Mouse (Mus musculus) embryo, embryonic 10.5 days (tissue): Measurements from ENCODE around the gene Sdcbp2.

Source experiments
- DNase-seq: peaks from one replicate; pipeline ENCODE4 v3.0.0-alpha.2; 2015; ENCODE audit warnings: low spot score

The Sdcbp2 gene

DNA sequence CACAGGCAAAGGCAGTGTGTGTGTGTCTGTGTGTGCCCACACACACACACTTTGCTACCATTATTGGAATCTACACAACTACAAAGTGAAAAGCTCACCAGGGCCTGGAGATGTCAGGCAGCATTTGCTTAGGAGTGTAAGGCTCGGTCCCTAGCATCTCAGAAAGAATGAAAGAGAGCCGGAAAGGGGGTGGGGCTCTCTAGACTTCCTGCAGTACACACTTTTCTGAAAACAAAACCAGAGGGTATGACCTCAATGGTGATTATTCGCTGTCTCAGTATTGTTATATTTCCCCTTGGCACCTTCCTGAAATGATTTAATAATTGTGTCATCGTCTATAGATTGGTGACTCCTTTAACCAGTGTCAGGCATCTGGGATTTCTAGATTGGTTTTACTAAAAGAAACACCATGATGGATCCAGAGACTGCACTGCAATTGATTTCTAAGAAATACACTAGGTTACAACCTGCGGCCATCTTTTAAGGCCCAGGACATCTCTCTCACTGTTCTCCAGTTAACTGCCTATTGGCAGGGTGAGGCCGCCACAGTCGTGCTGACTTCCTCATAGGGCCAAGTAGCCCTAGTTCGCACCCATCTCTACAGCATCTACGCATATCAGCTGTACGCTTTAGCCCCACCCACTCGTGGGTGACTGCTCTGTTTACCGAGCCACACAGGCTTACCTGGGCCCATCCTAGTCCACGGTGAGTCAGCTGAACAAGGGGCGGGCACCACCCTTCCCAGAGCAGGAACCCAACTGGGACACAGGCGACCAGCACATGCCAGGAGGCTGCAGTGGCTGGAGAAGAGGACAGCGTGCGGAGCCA lies at the start of gene Sdcbp2:
TSS of gene Sdcbp2 (plus strand) at position 750 of the 828 bp plus-strand sequence.
- no peak for DNase-seq

DNA sequence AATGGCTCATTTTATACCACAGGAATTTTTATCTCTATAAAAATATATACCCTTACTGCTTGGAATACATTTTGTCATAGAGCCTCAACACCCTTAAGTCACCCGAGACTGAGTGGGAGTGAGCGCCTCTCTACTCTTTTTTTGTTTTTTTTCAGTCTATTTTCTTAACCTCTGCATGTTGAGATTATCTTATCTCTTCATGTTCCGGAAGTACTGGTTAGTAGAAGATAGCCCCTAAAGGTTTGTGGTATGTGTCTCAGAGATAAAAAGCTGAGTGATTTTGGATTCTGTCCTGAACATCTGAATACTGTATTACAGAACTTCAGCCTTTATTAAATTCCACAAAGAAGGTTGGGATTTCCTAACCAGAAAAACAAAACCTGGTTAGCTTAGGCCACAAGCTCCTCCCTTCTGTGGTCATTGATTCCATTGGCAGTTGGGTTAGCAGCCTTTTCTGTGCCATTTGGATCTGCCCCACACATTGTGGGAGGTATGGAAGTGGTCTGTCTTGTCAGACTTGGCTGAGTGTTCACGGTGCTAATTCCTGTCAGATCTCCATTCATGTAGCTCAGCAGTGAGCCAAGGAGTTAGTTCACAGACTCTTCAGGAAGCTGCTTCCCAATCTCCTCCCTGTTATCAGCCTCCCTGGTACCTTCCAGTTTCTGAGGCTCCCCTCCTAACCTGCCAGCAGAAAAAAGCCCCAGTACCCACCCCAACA lies 47.9 kb upstream of the Sdcbp2 start:
- no peak for DNase-seq

GRCm38 (mm10) chr2:151525520-151525919 lies 46.9 kb upstream of the Sdcbp2 start:
- no peak for DNase-seq

DNA sequence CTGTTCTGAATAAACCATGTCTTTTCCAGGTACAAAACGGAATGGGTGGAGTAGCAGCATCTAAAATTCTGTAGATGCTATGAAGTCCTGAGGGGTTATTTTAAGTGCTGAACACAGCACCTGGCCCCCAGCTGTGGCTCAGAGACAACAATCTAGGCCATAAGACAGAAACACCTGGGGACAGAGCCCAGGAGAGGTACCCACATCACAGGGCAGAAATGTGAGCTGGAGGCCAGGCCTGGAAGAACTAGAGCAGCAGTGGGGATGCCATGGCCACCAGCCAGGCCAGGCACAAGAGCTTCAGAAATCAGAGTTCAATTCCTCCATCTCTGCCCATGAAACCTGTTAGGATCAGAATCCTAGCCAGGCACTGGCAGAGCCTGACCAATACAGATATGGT lies 44.4 kb upstream of the Sdcbp2 start:
- DNase-seq = no peak

GRCm38 (mm10) chr2:151529169-151529568 lies 43.3 kb upstream of the Sdcbp2 start:
- DNase-seq = no peak

- DNase-seq = no peak
These were observed 41.8 kb upstream of the Sdcbp2 start for GRCm38 (mm10) chr2:151530378-151531230.

GRCm38 (mm10) chr2:151533632-151534031 lies 38.8 kb upstream of the Sdcbp2 start:
- no peak for DNase-seq

DNA sequence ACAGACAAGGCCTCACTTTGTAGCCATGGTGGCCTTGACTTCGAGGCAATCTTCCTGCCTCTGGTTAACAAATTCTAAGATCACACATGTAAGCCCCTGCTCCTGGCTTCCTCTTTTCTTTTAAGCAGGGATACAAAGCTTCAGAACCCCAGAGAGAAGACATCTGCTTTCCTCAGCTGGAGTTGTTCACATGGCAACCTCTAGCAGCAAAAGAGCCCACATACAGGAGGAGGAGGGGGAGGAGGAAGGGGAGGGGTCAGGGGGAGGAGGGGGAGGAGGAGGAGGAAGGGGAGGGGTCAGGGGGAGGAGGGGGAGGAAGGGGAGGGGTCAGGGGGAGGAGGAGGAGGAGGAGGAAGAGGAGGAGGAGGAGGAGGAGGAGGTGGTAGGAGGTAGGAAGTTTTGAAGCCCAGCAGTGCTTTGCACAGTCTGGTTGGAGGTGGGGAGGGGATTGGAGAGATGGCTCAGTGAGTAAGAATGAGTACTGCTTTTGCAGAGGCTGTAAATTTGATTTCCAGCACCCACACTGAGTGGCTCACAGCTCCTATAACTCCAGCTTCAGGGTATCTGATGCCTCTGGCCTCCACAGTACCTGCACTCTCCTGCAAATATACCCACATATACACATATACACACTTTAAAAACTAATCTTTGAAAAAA lies 36.3 kb upstream of the Sdcbp2 start:
- peak; percentile 52 for DNase-seq

DNA sequence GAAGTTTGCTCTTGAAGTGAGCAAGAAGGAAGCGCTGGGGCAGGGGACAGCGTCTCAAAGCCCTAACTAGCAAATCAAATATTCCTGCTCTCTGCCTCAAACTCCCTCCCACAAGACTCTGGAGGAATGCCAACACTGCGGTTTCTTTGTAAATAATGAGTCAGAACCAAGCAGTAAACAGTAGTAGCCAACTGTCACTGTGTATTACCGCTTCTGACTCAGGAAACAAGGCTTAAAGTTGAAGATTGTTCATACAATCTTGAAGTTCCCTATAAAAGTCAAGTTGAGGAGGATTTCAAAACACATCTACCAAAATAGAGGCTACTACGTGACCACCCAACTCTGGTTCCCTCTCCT lies 35.8 kb upstream of the Sdcbp2 start:
- no peak for DNase-seq

GRCm38 (mm10) chr2:151538646-151539045 lies 33.8 kb upstream of the Sdcbp2 start:
- no peak for DNase-seq

- DNase-seq = peak; percentile 95
These were observed 29.9 kb upstream of the Sdcbp2 start, which contains the start of gene Fkbp1a for GRCm38 (mm10) chr2:151542323-151543062. TSS of gene Fkbp1a (plus strand) at chr2:151542483.

DNA sequence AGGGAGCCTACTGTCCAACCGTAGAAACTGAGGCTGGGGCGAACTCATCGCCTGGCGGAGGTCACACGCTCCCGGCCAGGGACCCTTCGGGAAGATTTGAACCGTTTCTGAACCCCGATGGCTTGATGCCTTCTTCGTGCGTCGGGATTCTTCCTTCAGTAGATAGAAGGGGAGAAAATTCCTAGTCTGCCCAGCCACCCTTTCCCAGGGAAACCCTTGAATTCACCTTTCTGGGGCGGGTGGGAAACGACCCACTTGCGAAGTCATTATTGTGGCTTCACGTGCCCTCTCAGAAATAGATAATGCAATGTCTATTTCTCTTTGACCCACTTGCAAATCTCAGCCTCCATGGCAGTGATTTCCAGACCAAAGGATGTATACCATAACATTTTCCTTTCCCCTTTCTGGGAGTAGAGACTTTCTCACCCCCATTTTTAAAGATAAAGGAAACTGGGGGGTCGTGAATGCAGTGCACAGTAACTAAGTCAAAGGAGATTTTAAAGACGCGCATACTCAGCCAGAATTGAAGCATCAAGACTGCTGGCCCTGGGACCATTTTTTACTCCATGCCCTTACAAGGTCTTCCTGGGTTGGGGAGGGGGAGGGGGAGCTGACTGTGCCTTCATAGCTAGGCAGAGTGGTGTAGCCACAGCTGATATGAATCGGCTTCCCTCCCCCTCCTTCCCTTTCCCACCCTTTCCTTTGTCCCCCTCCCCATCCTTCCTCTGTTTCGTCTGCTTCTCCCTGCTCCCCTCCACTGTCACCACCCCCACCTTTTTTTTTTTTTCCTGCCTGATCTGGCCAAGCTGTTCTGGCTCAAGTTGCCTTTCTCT lies 29.1 kb upstream of the Sdcbp2 start:
- DNase-seq = peak; percentile 85

GRCm38 (mm10) chr2:151544673-151545072 lies 27.7 kb upstream of the Sdcbp2 start:
- no peak for DNase-seq

GRCm38 (mm10) chr2:151546571-151546970 lies 25.9 kb upstream of the Sdcbp2 start:
- DNase-seq = no peak

GRCm38 (mm10) chr2:151549615-151550121 lies 22.8 kb upstream of the Sdcbp2 start:
- DNase-seq = no peak

- DNase-seq = no peak
These were observed 9.2 kb upstream of the Sdcbp2 start for GRCm38 (mm10) chr2:151562930-151563921.

GRCm38 (mm10) chr2:151564006-151564405 lies 8.4 kb upstream of the Sdcbp2 start:
- DNase-seq = no peak

DNA sequence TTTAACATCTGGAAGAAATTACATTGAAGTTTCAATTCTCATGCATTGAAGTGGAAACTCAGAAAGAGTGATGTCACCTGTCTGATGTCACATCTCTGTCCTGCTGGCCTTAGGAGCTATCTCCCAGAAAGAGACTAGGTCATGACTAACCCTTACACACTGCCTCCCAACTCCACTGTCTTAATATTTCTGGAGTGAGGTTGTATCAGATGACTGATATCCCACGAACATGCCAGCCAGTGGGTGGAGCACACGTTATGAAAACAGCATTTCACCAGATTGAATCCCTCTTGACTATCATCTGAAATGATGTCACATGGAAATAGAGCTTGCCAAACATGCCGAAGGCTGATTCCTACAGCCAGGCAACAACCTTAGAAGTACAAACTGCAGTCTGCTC lies 7.4 kb upstream of the Sdcbp2 start:
- no peak for DNase-seq

- DNase-seq = no peak
These were observed 5.6 kb upstream of the Sdcbp2 start for GRCm38 (mm10) chr2:151566856-151567255.
